Mouse (Mus musculus) embryonic facial prominence, embryonic 14.5 days (tissue): ENCODE measurements around the gene Mpp2. TPM values are rescaled to one million over a fixed set of nuclear protein-coding genes. Genes with fewer than 3 reads are reported as not detected.

ENCODE experiments used
- ATAC-seq: fragments of 200-750 bp; cut with Nextera tagmentation; 2 replicates; pipeline ENCODE4 v1.8.0; 2017; ENCODE audit warnings: low read depth, moderate number of reproducible peaks, moderate TSS enrichment
- DNase-seq: peaks from one replicate; pipeline ENCODE4 v3.0.0-alpha.2; 2015; ENCODE audit warnings: low spot score
- H3K27ac ChIP-seq: fragments of 300-500 bp; sonication (generic); replicated peaks from 2 replicates; pipeline ENCODE4 v1.5.1; 2014; ENCODE audit warnings: low read depth, mild to moderate bottlenecking, low read length, moderate library complexity
- H3K27me3 ChIP-seq: fragments of 300-500 bp; sonication (generic); replicated peaks from 2 replicates; pipeline ENCODE4 v1.6.1; 2014; ENCODE audit warnings: low read length; ENCODE audit not compliant: control insufficient read depth, insufficient read depth
- H3K36me3 ChIP-seq: fragments of 300-500 bp; sonication (generic); 2 replicates; pipeline ENCODE4 v1.6.1; 2014; ENCODE audit warnings: low read length, mixed read lengths; ENCODE audit not compliant: control insufficient read depth, insufficient read depth
- H3K4me1 ChIP-seq: fragments of 300-500 bp; sonication (generic); 2 replicates; pipeline ENCODE4 v1.6.1; 2014; ENCODE audit warnings: antibody characterized with exemption, low read length; ENCODE audit not compliant: control insufficient read depth, insufficient read depth
- H3K4me2 ChIP-seq: fragments of 300-500 bp; sonication (generic); 2 replicates; pipeline ENCODE4 v1.6.1; 2014; ENCODE audit warnings: low read depth, mild to moderate bottlenecking, low read length, moderate library complexity, mixed read lengths
- H3K4me3 ChIP-seq: fragments of 300-500 bp; sonication (generic); 2 replicates; pipeline ENCODE4 v1.5.1; 2014; ENCODE audit warnings: low read depth, mild to moderate bottlenecking, low read length
- H3K9ac ChIP-seq: fragments of 300-500 bp; sonication (generic); 2 replicates; pipeline ENCODE4 v1.6.1; 2014; ENCODE audit warnings: low read depth, mild to moderate bottlenecking, low read length, moderate library complexity, mixed read lengths
- H3K9me3 ChIP-seq: fragments of 300-500 bp; sonication (generic); 2 replicates; pipeline ENCODE4 v1.6.1; 2016; ENCODE audit warnings: low read length; ENCODE audit not compliant: control insufficient read depth
- WGBS: fragments of 180-500 bp; shearing (Covaris S2); extraction: QIAGEN DNeasy Blood & Tissue Kit; methylation state at CpG from one replicate; pipeline ENCODE4 v1.1.7; 2014; 5-methylcytosine and 5-hydroxymethylcytosine counted together
- polyA plus RNA-seq: library from polyadenylated mRNA; unstranded; fragments of >200 nt; fragmentation: Nextera tagmentation; extraction: Ambion mirVana; gene quantifications from 2 replicates; pipeline ENCODE4 v1.2.1, GENCODE M21; 2014

Mpp2 gene
- polyA plus RNA-seq, 1 experiment from 2014 or later = 7.6 TPM

DNA sequence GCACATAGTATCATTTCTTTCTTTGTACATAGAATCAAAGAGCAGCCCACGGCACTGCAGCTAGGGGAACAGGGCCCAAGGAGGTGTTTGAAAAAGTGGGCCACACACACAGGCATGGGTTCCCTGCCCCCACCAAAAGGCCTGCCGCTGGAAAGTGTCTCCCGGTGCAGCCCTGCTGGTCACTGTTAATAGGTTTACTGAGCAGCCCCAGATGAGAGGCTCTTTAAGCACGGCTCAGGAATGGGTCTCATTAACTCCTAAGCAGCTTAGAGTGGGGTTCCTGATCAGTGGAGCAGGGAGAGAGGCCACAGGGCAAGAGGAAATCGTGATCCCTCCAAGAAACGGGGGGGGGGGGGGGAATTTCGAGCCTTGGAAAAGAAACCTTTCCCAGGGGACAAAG is 4.2 kb downstream of the Mpp2 start:
- Histone ChIP-seq H3K9me3 (no peaks in the 10 kb centered on the region), H3K27ac (no peak overlapping the region), H3K27me3 (no peaks in the 10 kb centered on the region), H3K4me3 (no peak overlapping the region), H3K9ac (no peak overlapping the region), H3K36me3 (peaks cover 3% of the 10 kb centered on the region; the same call in 1 of the 2 replicates), H3K4me1 (peaks cover 9% of the 10 kb centered on the region; the same call in 1 of the 2 replicates), H3K4me2 (no peak overlapping the region)
- WGBS = 30% methylated on average over 7 of the region's 7 CpGs
- ATAC-seq (no peak), DNase-seq (no peak)

DNA sequence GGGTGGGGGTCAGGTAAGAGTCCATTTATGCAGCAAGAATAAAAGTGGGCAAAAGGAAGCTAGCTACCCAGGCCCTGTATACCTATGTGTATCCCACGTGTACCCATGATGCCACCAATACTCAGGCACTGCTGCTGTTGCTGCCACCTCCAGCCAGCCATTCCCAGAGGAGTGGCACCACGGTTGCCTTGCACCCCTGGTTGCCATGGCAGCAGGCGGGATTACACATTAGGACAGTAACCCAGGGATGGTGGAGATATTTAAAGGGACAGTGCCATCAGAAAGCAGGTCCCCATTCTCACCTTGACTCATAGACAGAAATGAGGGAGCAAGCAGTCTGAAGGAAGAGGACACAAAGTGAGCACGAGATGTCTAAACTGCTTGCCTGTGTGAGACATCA is 5.1 kb downstream of the Mpp2 start:
- no peak overlapping the region for H3K4me2 ChIP-seq
- ATAC-seq (no peak), DNase-seq (peak; percentile 43)
- no peak overlapping the region for H3K27ac ChIP-seq
- 58% methylated on average over 4 of the region's 4 CpGs for WGBS
- peaks cover 8% of the 10 kb centered on the region; the same call in 1 of the 2 replicates for H3K4me1 ChIP-seq
- no peak overlapping the region for H3K4me3 ChIP-seq
- H3K9ac ChIP-seq = no peak overlapping the region
- H3K9me3 ChIP-seq = no peaks in the 10 kb centered on the region
- H3K36me3 ChIP-seq = peaks cover 3% of the 10 kb centered on the region; the same call in 1 of the 2 replicates
- H3K27me3 ChIP-seq = no peaks in the 10 kb centered on the region

DNA sequence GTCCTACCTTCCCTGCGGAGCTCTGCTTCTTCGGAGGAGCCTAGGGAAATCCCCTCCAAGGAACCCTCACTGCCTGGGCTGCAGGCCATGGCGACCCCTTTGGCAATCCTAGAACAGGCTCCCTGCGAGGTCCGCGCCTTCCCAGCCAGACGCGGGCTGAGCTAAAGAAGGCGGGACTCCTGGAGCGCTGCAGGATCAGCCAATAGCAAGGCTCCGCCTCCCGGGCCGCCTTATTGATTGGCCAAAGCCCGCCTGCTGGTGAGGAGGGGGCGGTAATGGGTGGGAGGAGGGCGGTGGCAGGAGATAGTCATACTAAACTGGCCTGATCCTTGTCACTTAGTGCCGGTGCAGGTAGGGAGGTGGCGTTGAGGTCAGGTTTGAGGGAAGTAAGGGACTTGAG is 6.0 kb downstream of the Mpp2 start:
- WGBS = under 1% methylated on average over 17 of the region's 18 CpGs
- ATAC-seq = peak; percentile 90
- no peak overlapping the region for H3K27ac ChIP-seq
- H3K4me3 ChIP-seq = peak overlapping the region; percentile 41
- no peaks in the 10 kb centered on the region for H3K9me3 ChIP-seq
- H3K27me3 ChIP-seq = no peaks in the 10 kb centered on the region
- peak overlapping the region; percentile 90 for H3K4me2 ChIP-seq
- peaks cover 8% of the 10 kb centered on the region; the same call in 1 of the 2 replicates for H3K4me1 ChIP-seq
- peak; percentile 94 for DNase-seq
- H3K36me3 ChIP-seq = peaks cover 3% of the 10 kb centered on the region; the same call in 1 of the 2 replicates
- peak overlapping the region; percentile 63 for H3K9ac ChIP-seq

DNA sequence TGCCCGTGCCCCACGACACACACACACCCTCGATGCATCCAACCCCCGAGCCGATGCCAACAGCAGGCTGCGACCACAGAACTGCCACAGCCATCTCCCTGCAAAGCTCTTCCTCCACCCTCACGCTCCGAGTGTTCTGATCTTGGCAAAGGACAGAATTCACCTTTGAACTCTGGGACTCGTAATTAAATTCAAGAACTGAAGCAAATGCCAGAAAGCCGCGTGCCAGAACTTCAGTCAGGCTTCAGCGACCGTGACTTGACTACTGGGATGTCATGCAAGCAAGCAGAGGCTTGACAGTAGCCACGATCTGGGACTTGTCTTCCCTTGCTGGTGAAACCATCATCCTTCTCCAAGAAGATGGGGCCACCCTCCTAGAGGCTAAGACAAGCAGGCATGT is 14.6 kb downstream of the Mpp2 start:
- Histone ChIP-seq H3K4me2 (no peak overlapping the region), H3K4me1 (peaks cover 5% of the 10 kb centered on the region; the same call in 1 of the 2 replicates), H3K4me3 (no peak overlapping the region), H3K36me3 (no peaks in the 10 kb centered on the region), H3K27me3 (no peaks in the 10 kb centered on the region), H3K9me3 (no peaks in the 10 kb centered on the region), H3K9ac (no peak overlapping the region), H3K27ac (no peak overlapping the region)
- WGBS = 75% methylated on average over 14 of the region's 14 CpGs
- no peak for DNase-seq
- ATAC-seq = no peak

DNA sequence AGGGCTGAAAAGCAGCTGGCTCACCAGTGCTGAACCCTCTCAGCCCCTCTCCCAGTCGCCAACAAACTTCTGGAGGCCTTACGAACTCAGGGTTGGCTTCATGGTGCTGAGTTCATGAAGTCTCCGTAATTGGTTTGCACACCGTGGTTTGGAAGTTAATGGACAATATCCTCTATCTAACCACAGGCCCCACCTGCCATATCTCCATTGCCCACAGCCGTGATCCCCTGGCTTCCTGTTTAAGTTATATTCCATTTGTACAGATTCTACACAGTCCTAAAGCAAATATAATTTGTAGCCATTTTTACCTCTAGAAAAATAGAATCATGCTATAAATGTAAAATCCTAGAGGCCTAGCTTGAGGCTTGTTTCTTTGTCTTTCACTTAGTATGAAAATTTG is 15.6 kb downstream of the Mpp2 start:
- H3K36me3 ChIP-seq = no peaks in the 10 kb centered on the region
- WGBS = 77% methylated on average over 5 of the region's 5 CpGs
- ATAC-seq (no peak), DNase-seq (no peak)
- no peaks in the 10 kb centered on the region for H3K9me3 ChIP-seq
- H3K4me2 ChIP-seq = no peak overlapping the region
- no peak overlapping the region for H3K27ac ChIP-seq
- no peak overlapping the region for H3K4me3 ChIP-seq
- H3K9ac ChIP-seq = no peak overlapping the region
- no peaks in the 10 kb centered on the region for H3K27me3 ChIP-seq
- H3K4me1 ChIP-seq = peaks cover 5% of the 10 kb centered on the region; the same call in 1 of the 2 replicates

DNA sequence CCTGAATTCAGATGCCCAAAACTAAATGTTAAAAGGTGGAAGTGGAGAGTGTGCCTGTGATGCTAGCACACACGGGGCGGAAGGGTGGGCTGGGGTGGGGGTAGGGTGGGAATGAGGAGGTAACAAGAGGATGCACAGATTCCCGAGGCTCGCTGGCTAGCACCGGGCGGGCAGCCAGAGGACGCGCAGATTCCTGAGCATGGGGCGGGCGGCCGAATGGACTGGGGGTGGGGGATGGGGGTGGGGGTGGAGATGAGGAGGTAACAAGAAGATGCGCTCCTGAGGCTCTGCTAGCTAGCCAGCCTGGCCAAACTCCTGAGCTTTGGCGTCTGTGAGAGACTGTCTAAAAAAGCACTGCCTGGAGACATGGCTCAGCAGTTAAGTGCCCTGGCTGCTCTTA is 17.9 kb downstream of the Mpp2 start:
- Histone ChIP-seq H3K4me1 (peaks cover 5% of the 10 kb centered on the region; the same call in 1 of the 2 replicates), H3K4me3 (no peak overlapping the region), H3K9me3 (no peaks in the 10 kb centered on the region), H3K27me3 (no peaks in the 10 kb centered on the region), H3K9ac (peak overlapping the region; percentile 19; the same call in 1 of the 2 replicates), H3K27ac (no peak overlapping the region), H3K36me3 (no peaks in the 10 kb centered on the region), H3K4me2 (peak overlapping the region; percentile 33)
- DNase-seq = peak; percentile 55
- 3% methylated on average over 7 of the region's 13 CpGs for WGBS
- ATAC-seq = 0 out of 2 replicates have a peak, but pooled peaks have one; percentile 28

DNA sequence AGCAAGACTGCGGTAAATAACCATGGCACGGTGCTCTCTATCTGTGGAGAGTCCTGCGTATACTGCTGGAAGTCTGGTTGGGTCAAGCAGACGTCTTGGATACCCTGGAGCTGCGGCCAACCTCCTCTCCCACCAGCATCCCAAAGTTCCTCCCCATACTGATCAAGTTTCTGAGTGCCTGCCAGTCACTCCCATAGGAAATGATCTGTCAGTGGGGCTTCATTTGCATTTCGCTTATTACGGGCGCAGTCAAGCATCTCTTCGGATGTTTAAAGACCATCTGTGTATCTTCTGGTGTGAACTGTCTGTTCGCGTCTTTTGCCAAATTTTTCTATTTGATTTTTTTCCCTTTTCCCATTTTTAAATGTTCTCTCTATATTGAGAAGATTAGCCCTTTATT is 18.7 kb downstream of the Mpp2 start:
- H3K9ac ChIP-seq = no peak overlapping the region
- H3K4me3 ChIP-seq = no peak overlapping the region
- H3K36me3 ChIP-seq = no peaks in the 10 kb centered on the region
- DNase-seq = no peak
- H3K27me3 ChIP-seq = no peaks in the 10 kb centered on the region
- H3K27ac ChIP-seq = no peak overlapping the region
- ATAC-seq = no peak
- no peaks in the 10 kb centered on the region for H3K9me3 ChIP-seq
- peaks cover 5% of the 10 kb centered on the region; the same call in 1 of the 2 replicates for H3K4me1 ChIP-seq
- 47% methylated on average over 11 of the region's 11 CpGs for WGBS
- H3K4me2 ChIP-seq = no peak overlapping the region

DNA sequence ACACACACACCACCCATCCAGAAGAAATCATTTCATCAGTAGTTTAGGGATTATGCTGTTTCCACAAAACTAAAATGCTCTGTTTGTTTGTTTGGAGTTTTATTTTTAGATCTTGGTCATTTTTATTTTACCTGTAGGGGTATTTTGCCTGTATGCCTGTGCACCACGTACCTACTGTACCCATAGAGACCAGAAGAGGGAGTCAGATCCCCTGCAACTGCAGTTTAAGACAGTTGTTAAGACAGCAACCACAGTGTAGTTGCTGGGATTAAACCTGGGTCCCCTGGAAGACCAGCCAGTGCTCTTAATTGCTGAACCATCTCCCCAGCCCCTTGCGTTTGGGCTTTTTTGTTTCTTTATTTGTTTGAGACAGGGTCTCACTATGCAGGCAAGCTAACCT is 19.3 kb downstream of the Mpp2 start:
- Histone ChIP-seq H3K9me3 (no peaks in the 10 kb centered on the region), H3K4me1 (peaks cover 5% of the 10 kb centered on the region; the same call in 1 of the 2 replicates), H3K4me2 (no peak overlapping the region), H3K27ac (no peak overlapping the region), H3K36me3 (0 out of 2 replicates have a peak, but pooled peaks cover 3% of the 10 kb centered on the region), H3K9ac (no peak overlapping the region), H3K27me3 (no peaks in the 10 kb centered on the region), H3K4me3 (no peak overlapping the region)
- no peak for ATAC-seq
- 29% methylated on average over 2 of the region's 2 CpGs for WGBS
- peak; percentile 21 for DNase-seq

DNA sequence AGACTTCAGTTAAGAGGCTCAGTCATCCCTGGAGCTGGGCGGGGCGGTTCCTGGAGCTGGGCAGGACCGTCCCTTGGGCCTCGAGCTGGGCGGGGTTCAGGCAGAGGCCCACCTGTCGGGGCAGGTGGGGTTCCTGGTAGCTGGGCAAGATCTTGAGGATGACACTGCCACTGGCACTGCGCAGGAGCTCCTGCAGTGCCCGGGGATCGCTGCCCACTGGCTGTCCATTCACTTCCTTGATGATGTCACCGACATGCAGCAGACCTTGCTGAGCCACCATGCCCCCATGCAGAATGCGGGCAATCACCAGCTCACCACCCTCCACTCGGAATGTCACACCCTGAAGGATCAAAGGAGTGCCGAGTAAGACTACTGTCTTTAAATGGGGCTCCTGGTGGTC is 25.2 kb downstream of the Mpp2 start:
- 72% methylated on average over 12 of the region's 13 CpGs for whole genome bisulfite sequencing
- Histone ChIP-seq H3K4me1 (no peaks in the 10 kb centered on the region), H3K27ac (no peak overlapping the region), H3K4me2 (no peak overlapping the region), H3K4me3 (no peak overlapping the region), H3K36me3 (0 out of 2 replicates have a peak, but pooled peaks cover 32% of the 10 kb centered on the region), H3K9me3 (no peaks in the 10 kb centered on the region), H3K9ac (no peak overlapping the region), H3K27me3 (peaks cover 8% of the 10 kb centered on the region)
- DNase-seq (no peak), ATAC-seq (no peak)
